Mouse (Mus musculus) G1E-ER4 (cell line): ENCODE results near the gene Capn11. TPM values are rescaled to one million over a fixed set of nuclear protein-coding genes. Genes with fewer than 3 reads are reported as not detected.

Experiments
- GATA1 ChIP-seq: IDR thresholded peaks from one replicate; pipeline ENCODE4 v1.8.0; 2012; ENCODE audit warnings: low read length, inconsistent platforms
- polyA plus RNA-seq: library from polyadenylated mRNA; stranded (reverse); fragments of >175 nt; gene quantifications from 2 replicates; pipeline ENCODE4 v1.2.3, GENCODE M21; 2012

Gene Capn11
- polyA plus RNA-seq, 1 experiment, result not detected

- no peak for TF ChIP-seq GATA1
Observed at GRCm38 (mm10) chr17:45618941-45619385, 40.2 kb downstream of the Capn11 start.

- no peak for TF ChIP-seq GATA1
Observed at GRCm38 (mm10) chr17:45617655-45618054, 41.5 kb downstream of the Capn11 start.

DNA sequence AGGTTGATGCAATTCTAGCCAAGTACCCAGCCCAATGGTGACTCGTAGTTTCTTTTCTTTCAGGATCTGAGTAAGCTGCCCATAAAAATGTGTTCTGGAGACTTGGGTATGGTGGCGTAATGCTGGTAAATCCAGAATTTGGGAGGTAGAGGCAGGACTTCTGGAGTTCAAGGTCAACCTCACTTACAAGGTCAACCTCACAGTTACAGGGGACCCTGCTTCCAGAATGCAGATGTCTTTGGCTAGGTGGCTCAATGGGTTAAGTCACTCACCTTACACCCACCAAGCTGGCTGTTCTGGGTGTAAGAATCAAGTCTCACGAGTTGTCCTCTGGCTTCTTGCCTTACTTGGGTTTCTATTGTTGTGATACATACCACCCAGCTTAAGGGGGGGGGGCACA is 42.4 kb downstream of the Capn11 start:
- TF ChIP-seq GATA1, result no peak

DNA sequence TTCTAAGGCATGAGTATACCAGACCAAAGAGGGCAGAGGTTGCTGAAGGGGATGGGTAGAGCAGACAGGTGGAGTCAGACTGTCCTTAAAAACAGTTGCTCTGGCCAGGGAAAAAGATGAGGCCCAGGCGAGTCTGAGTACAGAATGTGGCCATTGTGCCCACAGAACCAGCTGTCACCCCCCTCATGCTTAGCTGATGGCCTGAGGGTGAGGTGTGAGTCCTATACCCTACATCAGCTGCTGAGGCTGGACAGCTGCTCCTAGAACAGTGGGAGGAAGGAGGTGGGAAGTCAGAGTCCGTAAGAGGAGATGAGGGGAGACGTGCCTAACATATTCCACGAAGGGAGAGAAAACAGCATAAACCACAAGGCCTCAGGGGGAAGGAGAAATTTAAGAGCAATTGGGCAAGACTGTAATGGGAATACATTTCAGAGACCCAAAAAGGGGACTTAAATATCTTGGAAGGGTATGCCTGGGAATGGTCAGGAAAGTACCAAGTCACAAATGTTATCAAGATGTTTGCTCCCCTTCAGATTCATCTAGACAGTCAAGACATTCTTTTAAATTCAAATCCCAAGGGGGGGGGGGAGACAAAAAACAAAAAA is 43.0 kb downstream of the Capn11 start:
- TF ChIP-seq GATA1, result no peak

DNA sequence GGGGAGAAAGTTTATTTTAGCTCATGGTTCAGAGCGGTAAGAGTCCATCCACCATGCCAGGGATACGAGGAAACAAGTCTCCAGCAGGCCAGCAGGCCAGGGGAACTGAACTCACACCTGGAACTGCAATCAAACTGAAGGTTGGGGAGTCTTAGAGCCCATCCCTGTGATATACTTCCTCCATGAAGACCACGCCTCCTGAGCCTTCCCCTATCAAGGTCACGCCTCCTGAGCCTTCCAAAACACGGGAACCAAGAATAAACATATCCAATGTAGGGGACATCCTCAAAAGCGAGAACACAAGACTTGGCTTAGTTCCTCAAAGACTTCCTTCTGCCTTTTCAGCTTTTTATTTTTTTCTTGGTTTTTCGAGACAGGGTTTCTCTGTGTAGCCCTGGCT is 46.2 kb downstream of the Capn11 start:
- TF ChIP-seq GATA1, result no peak

- TF ChIP-seq GATA1, result no peak
Observed at GRCm38 (mm10) chr17:45612008-45612407, 47.1 kb downstream of the Capn11 start.

DNA sequence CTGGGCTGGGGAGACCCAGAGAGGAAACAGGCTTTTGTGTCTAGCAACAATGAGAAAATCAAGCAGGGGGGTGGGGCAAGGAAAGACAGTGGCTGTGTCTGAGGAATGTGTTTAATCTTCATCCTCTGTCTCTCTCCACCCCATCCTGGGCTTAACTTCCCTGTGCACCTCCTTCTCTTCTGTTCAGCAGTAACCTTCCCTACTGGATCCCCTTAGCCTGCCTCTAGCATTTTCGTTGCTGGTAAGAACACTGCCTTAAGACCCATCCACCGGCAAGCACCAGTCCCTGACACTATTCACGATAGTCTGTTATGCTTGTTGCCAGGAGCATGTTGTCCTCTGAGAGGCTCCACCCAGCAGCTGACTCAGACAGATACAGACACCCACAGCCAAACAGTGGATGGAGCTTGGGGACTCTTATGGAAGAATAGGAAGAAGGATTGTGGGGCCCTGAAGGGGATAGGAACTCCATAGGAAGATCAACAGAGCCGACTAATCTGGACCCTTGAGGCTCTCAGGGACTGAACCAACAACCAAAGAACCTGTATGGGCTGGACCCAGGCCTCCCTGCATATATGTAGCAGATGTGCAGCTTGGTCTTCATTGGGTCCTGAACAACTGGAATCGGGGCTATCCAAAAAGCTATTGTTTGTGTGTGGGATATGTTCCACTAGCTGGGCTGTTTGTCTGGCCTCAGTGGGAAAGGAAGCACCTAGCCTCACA is 48.8 kb downstream of the Capn11 start:
- no peak for TF ChIP-seq GATA1

DNA sequence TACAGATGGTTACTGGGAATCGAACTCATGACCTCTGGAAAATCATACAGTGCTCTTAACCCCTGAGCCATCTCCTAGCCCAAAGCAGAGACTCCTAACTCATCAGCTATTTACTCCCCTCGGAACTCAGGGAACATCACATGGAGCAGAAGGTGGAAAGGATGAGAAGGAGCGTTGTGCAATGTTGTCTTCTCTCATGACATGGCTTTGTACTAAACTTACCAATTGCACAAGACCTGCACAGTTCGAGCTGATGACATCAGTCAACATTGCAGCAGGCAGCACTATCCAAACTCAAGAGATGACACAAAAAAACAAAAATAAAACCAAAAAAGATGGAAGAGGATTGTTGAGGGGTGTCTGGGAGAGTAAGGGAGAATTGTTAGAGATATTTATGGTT is 50.7 kb downstream of the Capn11 start:
- TF ChIP-seq GATA1, result no peak

GRCm38 (mm10) chr17:45606992-45607879 is 51.9 kb downstream of the Capn11 start:
- no peak for TF ChIP-seq GATA1

DNA sequence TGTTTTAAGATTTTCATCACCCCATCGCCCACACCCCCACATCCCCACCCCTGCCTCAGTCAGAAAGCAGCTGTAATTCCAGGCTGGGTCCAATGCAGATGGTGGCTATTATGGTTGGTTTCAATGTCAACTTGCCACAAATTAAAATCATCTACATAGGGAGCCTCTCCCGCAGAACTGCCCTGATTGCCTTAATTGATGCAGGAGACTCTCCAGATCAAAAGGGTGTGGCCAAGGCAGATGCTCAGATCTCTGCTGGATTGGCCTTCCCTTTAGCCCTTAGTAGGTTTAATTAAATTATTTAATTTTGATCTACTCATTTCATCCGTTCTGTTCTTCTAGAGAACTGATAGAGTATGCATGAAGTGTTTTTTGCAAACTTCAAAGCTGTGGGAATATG is 56.1 kb downstream of the Capn11 start:
- TF ChIP-seq GATA1, result no peak

GRCm38 (mm10) chr17:45601877-45602304 is 57.2 kb downstream of the Capn11 start, which contains the start of gene Mymx:
Gene Mymx (minus strand): TSS chr17:45602102.
- no peak for TF ChIP-seq GATA1

DNA sequence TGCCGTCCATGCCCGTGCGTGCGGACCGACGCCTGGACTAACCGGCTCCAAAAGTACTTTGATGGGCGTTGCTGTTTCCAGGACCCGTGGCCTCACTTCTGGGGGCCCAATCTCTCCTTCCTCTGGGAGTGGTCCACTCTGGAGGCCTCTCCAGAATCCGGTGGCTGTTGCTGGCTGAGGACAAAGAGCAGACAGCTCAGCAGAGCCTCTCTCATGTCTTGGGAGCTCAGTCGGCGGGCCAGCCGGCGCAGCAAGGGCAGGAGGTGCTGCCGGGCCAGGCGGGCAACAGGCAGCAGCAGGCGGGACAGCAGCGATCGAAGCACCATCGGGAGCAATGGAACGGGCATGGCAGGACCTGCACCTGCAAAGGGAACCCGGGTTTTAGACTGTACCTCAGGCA is 57.8 kb downstream of the Capn11 start:
- no peak for TF ChIP-seq GATA1

DNA sequence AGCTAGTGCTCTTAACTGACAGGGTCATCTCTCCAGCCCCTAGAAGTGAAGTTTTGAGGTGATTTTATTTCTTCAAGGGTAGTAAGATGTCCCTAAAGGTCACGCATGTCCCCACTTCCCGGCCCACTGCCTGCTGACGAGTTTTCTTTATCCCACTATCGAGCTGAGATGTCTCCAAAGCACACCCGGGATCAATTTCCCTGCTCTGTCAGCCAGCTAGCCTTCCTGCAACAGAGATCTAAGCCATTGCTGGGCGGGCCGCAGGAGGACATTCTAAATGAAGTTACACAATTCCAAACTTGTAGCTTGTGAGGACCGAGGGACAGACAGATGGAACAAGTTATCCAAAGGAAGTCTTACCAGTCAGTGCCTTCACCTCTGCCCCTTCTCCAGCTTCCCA is 58.9 kb downstream of the Capn11 start:
- TF ChIP-seq GATA1, result no peak

- no peak for TF ChIP-seq GATA1
Observed at GRCm38 (mm10) chr17:45599446-45600242, 59.5 kb downstream of the Capn11 start, which contains the start of gene Slc29a1. Gene Slc29a1 (minus strand): TSS chr17:45599606.

DNA sequence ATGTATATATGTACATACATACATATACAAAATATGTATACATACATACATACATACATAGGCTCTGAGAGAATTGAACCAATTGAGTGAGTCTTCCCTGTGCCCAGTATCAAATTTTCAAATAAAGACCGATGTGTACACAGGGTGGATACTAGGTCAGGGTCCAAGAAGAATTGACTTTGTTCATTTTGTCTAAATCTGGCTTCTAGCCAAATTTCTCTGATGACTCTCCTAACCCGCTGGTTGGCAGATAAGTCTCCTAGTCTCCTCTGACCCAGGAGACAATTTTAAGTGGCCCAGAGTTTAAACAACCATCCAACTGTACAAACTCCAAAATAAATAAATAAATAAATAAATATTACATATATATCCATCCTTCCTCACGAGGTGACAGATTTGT is 60.2 kb downstream of the Capn11 start:
- TF ChIP-seq GATA1, result no peak
